Mouse (Mus musculus) ES-Bruce4 (cell line): ENCODE results near the gene Pkd2l1.

Experiments used
- CTCF ChIP-seq: IDR thresholded peaks from one replicate; pipeline ENCODE4 v1.8.1; 2011; ENCODE audit warnings: low read depth, low read length
- EP300 ChIP-seq: IDR thresholded peaks from 2 replicates; pipeline ENCODE4 v1.6.1; 2011; ENCODE audit warnings: low read depth, low read length; ENCODE audit not compliant: insufficient read depth

DNA sequence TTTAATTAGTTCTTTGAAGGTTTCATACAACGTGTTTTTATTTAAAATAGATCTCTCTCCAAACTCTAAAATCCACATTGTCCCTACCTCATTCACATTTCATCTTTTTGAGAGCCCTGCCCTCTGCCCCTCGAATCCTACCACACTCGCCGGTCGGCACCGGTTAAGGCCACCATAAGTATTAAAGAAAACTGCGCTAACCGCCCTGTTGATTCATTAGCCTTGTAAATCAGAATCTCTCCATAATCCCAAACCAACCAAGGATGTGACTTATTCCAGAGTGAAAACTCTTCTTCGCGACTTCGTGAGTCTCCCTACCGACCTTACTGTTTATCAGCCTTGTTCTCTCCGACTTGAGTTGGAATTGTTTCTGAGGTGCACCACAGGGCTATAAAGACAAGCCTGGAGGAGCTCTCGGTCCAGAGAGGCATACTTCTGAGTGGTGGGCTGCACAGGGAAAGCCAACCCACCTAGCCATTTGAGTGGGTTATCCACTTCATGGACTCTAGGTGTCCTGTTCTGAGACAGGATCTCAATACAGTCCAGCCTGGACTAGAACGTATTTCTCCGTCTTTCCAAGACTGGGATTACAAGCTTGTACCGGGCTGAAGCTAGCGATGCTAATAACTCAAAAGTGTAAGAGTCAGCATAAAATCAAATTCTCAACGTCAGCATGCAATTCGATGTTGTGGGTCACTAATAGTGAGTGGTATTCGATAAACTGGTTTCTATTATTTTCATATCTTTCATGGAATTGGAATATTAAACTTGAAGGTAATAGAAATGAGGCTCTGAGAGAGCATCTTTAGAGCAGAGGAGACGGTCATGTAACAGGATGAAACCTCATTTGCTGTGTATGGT is 84.4 kb downstream of the Pkd2l1 start:
- TF ChIP-seq CTCF: no peak
- TF ChIP-seq EP300: no peak
